Mouse (Mus musculus): ENCODE results near the gene Zfy2.

Gene Zfy2

GRCm38 (mm10) chrY:2170309-2170708 lies at the start of gene Zfy2:
Gene Zfy2, minus strand, starts transcription at chrY:2170409.
- no peak for DNase-seq (ENCODE audit: low spot score in 2 of 2)
